In the genomic region with DNA sequence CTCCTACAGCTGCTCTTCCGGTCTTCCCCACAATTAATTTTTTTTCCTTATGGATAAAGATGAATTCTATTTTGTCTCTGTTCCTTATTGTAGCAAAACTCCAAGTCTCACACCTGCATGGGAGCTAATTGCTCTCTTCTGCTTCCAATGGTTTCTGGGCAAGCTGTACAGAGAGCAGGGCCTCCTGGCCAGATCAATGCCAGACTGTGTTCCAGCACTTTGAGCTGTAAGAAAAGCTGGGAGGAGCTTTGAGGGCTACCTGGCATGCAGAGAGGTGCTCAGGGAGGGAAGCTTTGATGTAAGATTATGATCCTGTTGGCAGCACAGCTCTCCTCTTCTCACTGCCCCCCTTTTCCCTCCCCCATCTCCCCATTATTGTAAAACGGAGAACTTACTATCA, we compare ENCODE assay signal across 18 mouse cellular contexts.
"Had no signal": no experiment of that assay in that cellular context is flagged by ENCODE, and none has a peak within 500 bp of the region (broad histone marks: within the 10 kb centered on the region; RNA-seq: fewer than 3 reads in every experiment).

No protein-coding gene starts in this region.

- H3K9ac ChIP-seq: liver, embryonic 14.5 days; lung, embryonic 14.5 days; neural tube, embryonic 13.5 days; neural tube, embryonic 15.5 days had no signal

- H3K27me3 ChIP-seq: neural tube, embryonic 13.5 days; neural tube, embryonic 15.5 days had no signal

- H3K27ac ChIP-seq: liver, embryonic 14.5 days; midbrain, embryonic 10.5 days; neural tube, embryonic 13.5 days; neural tube, embryonic 15.5 days had no signal

- H3K4me2 ChIP-seq: lung, embryonic 14.5 days; neural tube, embryonic 13.5 days; neural tube, embryonic 15.5 days had no signal

- H3K9me3 ChIP-seq: neural tube, embryonic 13.5 days; neural tube, embryonic 15.5 days had no signal

- DNase-seq: lung, adult 18-20 months; lung, embryonic 14.5 days; lung, postnatal 10 days; lung, postnatal 4 days; midbrain, embryonic 14.5 days; retina, postnatal 1 day; right cerebral cortex, adult 18-20 months; right cerebral cortex, postnatal 25 days; right cerebral cortex, postnatal 4 days; spleen, adult 18-20 months; thymus, adult 18-20 months; thymus, postnatal 14 days; thymus, postnatal 36 days had no signal

- H3K4me1 ChIP-seq: midbrain, embryonic 10.5 days; neural tube, embryonic 13.5 days; neural tube, embryonic 15.5 days had no signal

- H3K4me3 ChIP-seq: midbrain, embryonic 10.5 days; myocyte; neural tube, embryonic 13.5 days; neural tube, embryonic 15.5 days had no signal

- H3K36me3 ChIP-seq: midbrain, embryonic 10.5 days; neural tube, embryonic 13.5 days; neural tube, embryonic 15.5 days had no signal
